Mouse (Mus musculus) c-Kit-positive CD71-negative TER-119-negative erythroid progenitor cells, embryonic 14.5 days (primary cell): ENCODE measurements around the gene Krtap5-1.
"Not testable (repeated sequence)": the region's sequence is repeated elsewhere in the genome, so short reads cannot be mapped to it uniquely, and the experiment has no call there.

ENCODE experiments used
- DNase-seq: peaks from one replicate; pipeline ENCODE4 v3.0.0-alpha.2; 2013; ENCODE audit warnings: low read depth

The Krtap5-1 gene

DNA sequence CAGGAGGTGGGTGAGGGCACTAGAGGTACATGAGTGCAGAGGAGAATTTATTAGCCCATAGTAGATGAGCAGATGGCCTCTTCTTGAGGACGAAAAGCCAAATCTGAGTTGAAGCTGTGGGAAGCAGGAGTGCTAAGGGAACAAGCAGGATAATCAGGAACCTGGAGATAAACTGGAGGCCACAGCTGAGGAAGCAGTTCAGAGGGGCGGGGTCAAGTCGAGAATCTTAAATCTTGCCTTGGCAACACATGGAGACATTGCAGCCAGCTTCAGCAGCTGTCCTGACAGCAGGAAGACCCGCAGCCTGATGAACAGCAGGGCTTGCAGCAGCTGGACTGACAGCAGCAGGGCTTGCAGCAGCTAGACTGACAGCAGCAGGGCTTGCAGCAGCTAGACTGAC is 810 bp downstream of the Krtap5-1 start:
- not testable (repeated sequence) for DNase-seq

DNA sequence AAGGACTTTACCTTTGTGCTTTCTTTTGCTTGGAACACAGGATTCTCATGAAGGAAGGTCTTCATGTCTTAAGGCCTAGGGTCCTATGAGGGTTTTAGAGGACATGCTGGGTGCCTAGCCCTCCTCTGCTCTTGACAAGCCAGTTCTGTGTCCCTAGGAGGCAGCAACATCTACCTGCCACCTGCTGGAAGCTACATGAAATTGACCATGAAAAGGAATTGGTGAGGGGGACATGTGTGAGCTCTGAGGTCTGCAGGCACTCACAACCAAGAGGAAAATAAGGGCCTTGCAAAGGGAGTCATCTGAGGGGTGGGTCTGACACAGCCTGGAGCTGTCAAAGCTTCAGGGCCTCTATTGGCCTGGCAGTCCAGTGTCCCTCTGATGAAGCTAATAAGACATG is 1.5 kb downstream of the Krtap5-1 start:
- DNase-seq, result no peak

DNA sequence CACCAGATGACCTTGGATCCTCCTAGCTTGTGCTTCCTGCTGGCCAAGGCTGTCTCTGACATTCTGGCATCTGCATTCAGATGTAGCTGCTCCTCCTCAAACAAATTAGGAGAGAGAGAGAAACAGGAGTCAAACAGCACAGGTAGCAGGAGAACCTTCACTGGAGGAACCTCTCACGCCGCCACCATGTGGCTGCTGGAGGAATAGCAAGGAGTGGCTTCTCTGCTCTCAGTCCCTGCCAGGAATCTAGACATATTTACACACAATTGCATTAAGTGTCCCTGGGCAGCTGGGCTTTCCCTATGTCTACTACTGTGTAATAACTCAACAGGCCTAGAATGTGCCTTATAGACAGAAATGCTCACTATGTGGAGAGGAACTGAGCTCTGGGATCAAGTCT is 3.1 kb downstream of the Krtap5-1 start:
- peak; percentile 22 for DNase-seq

DNA sequence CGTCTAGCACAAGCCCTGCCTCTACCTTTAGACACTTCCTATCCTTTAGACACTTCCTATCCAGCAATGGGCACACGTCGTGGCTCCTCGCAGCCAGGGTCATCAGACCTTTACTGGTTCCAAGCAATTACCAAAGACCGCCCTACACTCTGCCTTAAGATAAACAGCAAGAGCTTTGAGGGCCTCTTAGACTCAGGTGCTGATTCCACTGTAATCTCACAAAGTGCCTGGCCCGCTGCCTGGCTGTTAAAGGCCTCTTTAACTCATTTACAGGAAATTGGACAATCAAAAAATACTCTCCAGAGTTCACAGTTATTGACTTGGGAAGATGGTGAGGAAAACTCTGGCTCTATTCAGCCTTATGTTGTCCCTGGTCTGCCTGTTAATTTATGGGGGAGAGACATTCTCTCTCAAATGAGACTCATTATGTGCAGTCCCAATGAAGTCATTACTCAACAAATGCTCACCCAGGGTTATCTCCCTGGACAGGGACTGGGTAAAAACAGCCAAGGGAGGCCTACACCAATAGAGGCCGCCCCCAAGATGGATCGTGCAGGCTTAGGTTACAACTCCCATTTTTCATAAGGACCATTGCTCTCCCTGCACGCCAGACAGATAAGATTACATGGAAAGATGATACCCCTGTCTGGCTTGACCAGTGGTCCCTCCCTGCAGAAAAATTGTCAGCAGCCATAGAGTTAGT is 10.9 kb downstream of the Krtap5-1 start:
- not testable (repeated sequence) for DNase-seq

DNA sequence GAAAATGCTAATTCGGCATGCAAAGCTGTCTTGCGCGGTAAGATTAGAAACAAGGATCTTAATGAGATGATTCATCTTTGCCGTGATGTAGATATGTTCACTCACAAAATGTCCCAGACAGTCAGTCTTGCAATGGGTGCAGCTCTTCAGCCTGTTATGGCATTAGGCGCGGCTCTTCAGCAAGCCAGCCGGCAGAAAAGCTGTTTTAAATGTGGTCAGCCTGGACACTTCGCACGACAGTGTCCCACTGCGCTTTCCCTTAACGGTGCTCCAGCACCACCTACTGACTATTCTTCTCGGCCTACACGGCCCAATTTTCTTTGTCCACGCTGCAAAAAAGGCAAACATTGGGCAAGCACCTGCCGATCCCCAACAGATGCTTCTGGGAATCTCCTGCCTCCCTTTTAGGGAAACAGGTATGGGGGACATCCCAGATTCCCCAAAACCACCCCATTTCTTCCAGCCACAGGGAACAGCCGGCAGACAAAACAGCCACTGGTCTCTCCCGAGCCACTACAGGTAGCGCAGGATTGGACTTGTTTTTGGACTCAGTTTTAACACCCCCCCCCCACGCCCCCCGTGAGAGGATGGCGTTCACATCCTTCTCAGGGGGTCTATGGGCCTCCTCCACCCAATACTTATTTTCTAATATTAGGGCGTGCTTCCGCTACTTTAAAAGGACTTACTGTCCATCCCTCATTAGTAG is 11.6 kb downstream of the Krtap5-1 start:
- DNase-seq, result no peak

DNA sequence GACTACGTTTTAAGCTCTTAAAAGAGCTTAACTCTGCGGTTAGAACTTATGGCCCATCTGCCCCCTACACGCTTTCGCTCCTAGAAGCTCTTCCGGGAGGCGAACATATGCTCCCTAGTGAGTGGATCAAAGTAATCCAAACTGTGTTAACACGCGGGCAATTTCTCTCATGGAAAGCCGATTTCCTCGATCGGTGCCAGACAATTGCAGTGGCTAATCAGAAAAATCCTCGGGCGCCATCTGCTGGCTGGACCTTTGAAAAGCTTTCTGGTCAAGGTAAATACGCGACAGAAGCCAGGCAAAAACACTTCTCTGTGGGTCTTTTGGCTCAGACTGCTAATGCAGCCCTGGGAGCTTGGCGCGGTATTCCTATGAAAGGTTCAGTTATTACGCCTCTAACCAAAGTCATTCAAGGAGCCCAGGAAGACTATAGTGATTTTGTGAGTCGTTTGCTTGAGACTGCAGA is 12.3 kb downstream of the Krtap5-1 start:
- peak; percentile 96 for DNase-seq

DNA sequence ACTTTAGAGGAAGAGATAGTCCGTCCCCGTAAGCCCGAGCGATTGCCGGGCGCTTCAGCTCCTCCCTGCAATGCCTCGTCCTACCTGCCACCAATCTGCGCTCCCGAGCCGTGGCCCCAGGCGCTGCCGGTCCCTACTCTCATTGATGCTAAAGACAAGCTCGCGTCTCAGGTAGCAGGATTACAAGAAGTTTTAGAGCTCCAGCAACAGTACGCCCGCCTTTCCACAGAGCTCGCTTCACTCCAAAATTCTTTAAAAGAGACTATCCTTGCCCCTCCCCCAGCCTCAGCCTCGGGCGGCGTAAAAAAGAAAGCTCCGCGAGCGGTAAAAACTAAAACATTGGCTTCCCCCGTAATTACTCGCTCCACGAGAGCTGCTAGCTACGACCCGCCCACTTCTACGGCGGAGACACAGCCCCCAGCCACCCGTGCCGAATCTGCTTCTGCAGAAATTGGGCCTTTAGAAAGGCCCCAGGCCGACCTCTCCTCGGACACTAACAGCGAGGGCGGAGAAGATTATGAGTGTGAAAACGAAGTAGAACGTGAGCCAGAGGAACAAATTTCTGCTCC is 12.8 kb downstream of the Krtap5-1 start:
- DNase-seq, result peak; percentile 43

DNA sequence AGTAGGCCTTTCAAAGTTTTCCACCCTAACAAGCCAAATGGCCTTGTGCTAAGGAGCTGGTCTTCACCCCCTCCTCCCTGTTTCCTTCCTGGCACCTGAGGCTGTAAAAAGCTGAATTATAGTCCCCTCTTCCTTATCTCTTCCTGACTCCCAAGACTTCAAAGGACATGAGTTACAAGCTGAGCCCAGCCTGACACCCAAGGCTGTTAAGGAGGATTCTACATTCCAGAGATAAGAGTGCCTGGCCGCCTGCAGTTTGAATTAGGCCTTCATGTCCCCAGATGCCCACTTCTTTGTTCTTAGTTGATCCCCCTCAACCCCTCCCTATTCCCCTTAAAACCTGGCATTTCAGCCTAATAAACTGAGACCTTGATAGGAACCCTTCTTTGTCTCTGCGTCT is 14.1 kb downstream of the Krtap5-1 start:
- not testable (repeated sequence) for DNase-seq

DNA sequence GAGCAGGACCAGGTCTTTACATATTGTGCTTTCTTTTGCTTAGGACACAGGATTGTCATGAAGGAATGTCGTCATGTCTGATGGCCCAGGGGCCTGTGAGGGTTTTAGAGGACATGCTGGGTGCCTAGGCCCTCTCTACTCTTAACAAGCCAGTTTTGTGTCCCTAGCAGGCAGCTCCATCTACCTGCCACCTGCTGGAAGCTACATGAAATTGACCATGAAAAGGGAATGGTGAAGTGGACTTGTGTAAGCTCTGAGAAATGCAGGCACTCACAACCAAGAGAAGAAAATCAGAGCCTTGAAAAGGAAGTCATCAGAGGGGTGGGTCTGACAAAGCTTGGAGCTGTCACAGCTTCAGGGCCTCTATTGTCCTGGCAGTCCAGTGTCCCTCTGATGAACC is 17.6 kb downstream of the Krtap5-1 start:
- not testable (repeated sequence) for DNase-seq

DNA sequence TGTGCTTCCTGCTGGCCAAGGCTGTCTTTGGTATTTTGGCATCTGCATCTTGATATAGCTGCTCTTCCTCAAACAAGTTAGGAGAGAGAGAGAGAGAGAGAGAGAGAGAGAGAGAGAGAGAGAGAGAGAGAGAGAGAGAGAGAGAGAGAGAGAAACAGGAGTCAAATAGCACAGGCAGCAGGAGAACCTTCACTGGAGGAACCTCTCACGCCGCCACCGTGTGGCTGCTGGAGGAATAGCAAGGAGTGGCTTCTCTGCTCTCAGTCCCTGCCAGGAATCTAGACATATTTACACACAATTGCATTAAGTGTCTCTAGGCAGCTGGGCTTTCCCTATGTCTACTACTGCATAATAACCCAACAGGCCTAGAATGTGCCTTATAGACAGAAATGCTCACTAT is 18.7 kb downstream of the Krtap5-1 start:
- DNase-seq, result peak; percentile 33

DNA sequence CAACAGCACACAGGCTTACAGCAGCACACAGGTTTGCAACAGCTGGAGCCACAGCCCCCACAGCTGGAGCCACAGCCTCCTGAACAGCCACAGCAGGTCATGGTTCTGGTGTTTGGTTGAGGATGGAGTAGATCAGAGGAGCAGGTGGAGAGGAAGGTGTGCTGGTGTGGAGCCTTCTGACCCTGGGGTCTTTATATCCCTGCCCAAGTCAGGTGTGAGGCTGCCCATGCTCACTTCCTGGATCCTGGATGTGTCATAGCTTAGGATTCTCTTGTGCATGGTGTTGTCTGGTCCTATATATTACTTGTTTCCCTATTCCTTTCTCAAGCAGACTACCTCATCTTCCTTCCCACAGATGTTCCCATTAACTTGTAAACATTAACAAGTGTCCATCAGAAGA is 22.7 kb downstream of the Krtap5-1 start, which contains the start of gene Gm4559:
TSS of gene Gm4559 (minus strand) at position 101 of the 400 bp plus-strand sequence.
- not testable (repeated sequence) for DNase-seq

DNA sequence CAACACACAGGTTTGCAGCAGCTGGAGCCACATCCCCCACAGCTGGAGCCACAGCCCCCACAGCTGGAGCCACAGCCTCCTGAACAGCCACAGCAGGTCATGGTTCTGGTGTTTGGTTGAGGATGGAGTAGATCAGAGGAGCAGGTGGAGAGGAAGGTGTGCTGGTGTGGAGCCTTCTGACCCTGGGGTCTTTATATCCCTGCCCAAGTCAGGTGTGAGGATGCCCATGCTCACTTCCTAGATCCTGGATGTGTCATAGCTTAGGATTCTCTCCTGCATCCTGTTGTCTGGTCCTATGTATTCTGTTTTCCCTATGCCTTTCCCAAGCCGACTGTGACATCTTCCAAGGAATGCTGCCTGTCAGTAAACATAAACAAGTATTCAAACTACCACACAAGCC is 38.7 kb downstream of the Krtap5-1 start, which contains the start of gene Gm2431:
TSS of gene Gm2431 (minus strand) at position 101 of the 400 bp plus-strand sequence.
- not testable (repeated sequence) for DNase-seq

DNA sequence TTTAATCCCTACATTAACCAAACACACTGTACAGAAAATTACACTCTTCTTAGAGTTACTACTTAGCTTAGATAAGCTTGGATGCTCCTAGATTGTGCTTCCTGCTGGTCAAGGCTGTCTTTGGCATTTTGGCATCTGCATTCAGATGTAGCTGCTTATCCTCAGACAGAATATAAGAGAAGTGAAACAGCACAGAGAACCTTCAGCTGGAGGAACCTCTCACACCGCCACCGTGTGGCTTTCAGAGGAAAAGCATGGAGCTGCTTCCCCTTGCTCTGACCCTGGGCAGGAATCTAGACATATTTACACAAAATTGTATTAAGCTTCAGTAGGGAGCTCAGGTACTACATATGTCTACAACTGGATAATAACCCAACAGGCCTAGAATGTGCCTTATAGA is 41.4 kb downstream of the Krtap5-1 start:
- DNase-seq, result peak; percentile 8

DNA sequence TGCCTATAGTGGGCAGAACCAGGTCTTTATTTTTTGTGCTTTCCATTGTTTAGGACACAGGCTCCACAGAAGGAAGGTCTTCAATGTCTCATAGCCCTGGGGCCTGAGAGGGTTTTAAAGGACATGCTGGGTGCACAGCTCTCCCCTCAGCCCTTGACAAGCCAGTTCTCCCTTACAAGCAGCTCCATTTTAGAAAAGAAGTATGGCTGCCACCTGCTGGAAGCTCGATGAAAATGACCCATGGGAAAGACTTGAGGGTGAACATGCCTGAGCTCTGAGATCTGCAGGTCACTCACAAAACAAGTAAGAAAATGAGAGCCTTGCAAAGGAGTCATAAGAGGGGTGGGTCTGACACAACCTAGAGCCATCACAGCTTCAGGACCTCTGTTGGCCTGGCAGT is 47.1 kb downstream of the Krtap5-1 start:
- DNase-seq, result peak; percentile 4
